9 mouse cellular contexts compared by ENCODE assay signal in genomic region chr7:35141519-35141918, GRCm38 (mm10). TPM values are rescaled to one million over a fixed set of nuclear protein-coding genes. Genes with fewer than 3 reads are reported as not detected.
DNase-seq lines count a peak whose midpoint lies in the region; ATAC-seq and TF ChIP-seq lines count a peak whose summit lies in the region.
"Had no signal": no experiment of that assay in that cellular context is flagged by ENCODE, and none has a peak within 500 bp of the region (broad histone marks: within the 10 kb centered on the region; RNA-seq: fewer than 3 reads in every experiment).

No protein-coding gene starts in this region.

- H3K4me2 ChIP-seq in intestine, embryonic 14.5 days (ENCODE audit: low read length): no peak overlapping the region
- H3K4me2 ChIP-seq in intestine, postnatal 0 days (replicated peaks; ENCODE audit: low read depth): no peak overlapping the region
- no peak overlapping the region for H3K4me2 ChIP-seq in kidney, postnatal 0 days (ENCODE audit: low read length)
- H3K4me2 ChIP-seq in stomach, postnatal 0 days (replicated peaks; ENCODE audit: low read depth): no peak overlapping the region

- DNase-seq in intestine, embryonic 14.5 days (ENCODE audit: low spot score): peak; percentile 74
- peak; percentile 38 for DNase-seq in ovary, postnatal 36 days (ENCODE audit: low spot score)
- DNase-seq in ovary, postnatal 10 days (ENCODE audit: low spot score): no peak
- peak; percentile 42 for DNase-seq in kidney, postnatal 0 days (ENCODE audit: low spot score)
- DNase-seq in stomach, postnatal 0 days (ENCODE audit: low spot score): no peak
- DNase-seq in left cerebral cortex, adult 9 months (ENCODE audit: low spot score in 2 of 2): no peak
- DNase-seq: cerebellum, adult 9-11 months had no signal

- H3K27ac ChIP-seq in intestine, embryonic 14.5 days (ENCODE audit: low read depth): no peak overlapping the region
- H3K27ac ChIP-seq in intestine, postnatal 0 days (ENCODE audit: low read depth, low read length): no peak overlapping the region
- H3K27ac ChIP-seq in kidney, postnatal 0 days: peak overlapping the region; percentile 25; the same call in 1 of the 2 replicates
- no peak overlapping the region for H3K27ac ChIP-seq in stomach, postnatal 0 days (replicated peaks)

- no peak for TF ChIP-seq CTCF in intestine, postnatal 0 days (IDR thresholded peaks at IDR 0.05; ENCODE audit: low read depth)
- TF ChIP-seq CTCF in kidney, postnatal 0 days (IDR thresholded peaks at IDR 0.05; ENCODE audit: low read depth): no peak
- no peak for TF ChIP-seq CTCF in stomach, postnatal 0 days (IDR thresholded peaks at IDR 0.05; ENCODE audit: low read depth)

- no peak overlapping the region for H3K9ac ChIP-seq in intestine, embryonic 14.5 days (ENCODE audit: low read length)
- no peak overlapping the region for H3K9ac ChIP-seq in intestine, postnatal 0 days (ENCODE audit: low read depth, low read length)
- no peak overlapping the region for H3K9ac ChIP-seq in kidney, postnatal 0 days (ENCODE audit: low read depth, low read length)
- no peak overlapping the region for H3K9ac ChIP-seq in stomach, postnatal 0 days (ENCODE audit: low read length)

- H3K27me3 ChIP-seq in intestine, embryonic 14.5 days (replicated peaks; ENCODE audit: control insufficient read depth, insufficient read depth, low read length): no peaks in the 10 kb centered on the region
- no peaks in the 10 kb centered on the region for H3K27me3 ChIP-seq in intestine, postnatal 0 days (replicated peaks; ENCODE audit: control insufficient read depth, insufficient read depth, low read length)
- no peaks in the 10 kb centered on the region for H3K27me3 ChIP-seq in kidney, postnatal 0 days (ENCODE audit: insufficient read depth, low read length)
- no peaks in the 10 kb centered on the region for H3K27me3 ChIP-seq in stomach, postnatal 0 days (ENCODE audit: control insufficient read depth, insufficient read depth, low read length)
- H3K27me3 ChIP-seq: CH12.LX had no signal

- 0 out of 2 replicates have a peak, but pooled peaks cover 2% of the 10 kb centered on the region for H3K4me1 ChIP-seq in intestine, embryonic 14.5 days (replicated peaks; ENCODE audit: control insufficient read depth, insufficient read depth, low read length)
- H3K4me1 ChIP-seq in intestine, postnatal 0 days (replicated peaks; ENCODE audit: control insufficient read depth, insufficient read depth, low read length): no peaks in the 10 kb centered on the region
- H3K4me1 ChIP-seq in kidney, postnatal 0 days (replicated peaks; ENCODE audit: insufficient read depth, low read length): peaks cover 12% of the 10 kb centered on the region; the same call in 1 of the 2 replicates
- no peaks in the 10 kb centered on the region; the same call in 1 of the 2 replicates for H3K4me1 ChIP-seq in stomach, postnatal 0 days (replicated peaks; ENCODE audit: control insufficient read depth, insufficient read depth)

- 40% methylated on average over 5 of the region's 5 CpGs for WGBS in intestine, embryonic 14.5 days
- 42% methylated on average over 5 of the region's 5 CpGs for WGBS in intestine, postnatal 0 days
- 53% methylated on average over 5 of the region's 5 CpGs for WGBS in kidney, postnatal 0 days
- WGBS in stomach, postnatal 0 days: 37% methylated on average over 5 of the region's 5 CpGs

- ATAC-seq in intestine, embryonic 14.5 days (replicated peaks; ENCODE audit: low FRiP score, low TSS enrichment, low read depth): no peak
- ATAC-seq in intestine, postnatal 0 days: no peak
- no peak for ATAC-seq in kidney, postnatal 0 days (replicated peaks; ENCODE audit: low FRiP score, low read depth)
- ATAC-seq in stomach, postnatal 0 days (ENCODE audit: low FRiP score, low TSS enrichment): no peak

- no peaks in the 10 kb centered on the region for H3K36me3 ChIP-seq in intestine, embryonic 14.5 days (ENCODE audit: control insufficient read depth, insufficient read depth, low read length)
- no peaks in the 10 kb centered on the region for H3K36me3 ChIP-seq in intestine, postnatal 0 days (ENCODE audit: control insufficient read depth, insufficient read depth)
- H3K36me3 ChIP-seq in kidney, postnatal 0 days (ENCODE audit: insufficient read depth, low read length): no peaks in the 10 kb centered on the region
- no peaks in the 10 kb centered on the region for H3K36me3 ChIP-seq in stomach, postnatal 0 days (ENCODE audit: control insufficient read depth, insufficient read depth, low read length)

- no peak for TF ChIP-seq EP300 in stomach, postnatal 0 days (optimal IDR thresholded peaks at IDR 0.05)

- H3K9me3 ChIP-seq in intestine, embryonic 14.5 days (ENCODE audit: control insufficient read depth, low read length): no peaks in the 10 kb centered on the region
- H3K9me3 ChIP-seq in intestine, postnatal 0 days (ENCODE audit: control insufficient read depth): no peaks in the 10 kb centered on the region
- no peaks in the 10 kb centered on the region for H3K9me3 ChIP-seq in kidney, postnatal 0 days (replicated peaks; ENCODE audit: low read length)
- H3K9me3 ChIP-seq in stomach, postnatal 0 days (ENCODE audit: control insufficient read depth, low read length): no peaks in the 10 kb centered on the region

- no peak overlapping the region for H3K4me3 ChIP-seq in intestine, embryonic 14.5 days (ENCODE audit: low read depth, low read length)
- no peak overlapping the region for H3K4me3 ChIP-seq in intestine, postnatal 0 days (ENCODE audit: low read depth, low read length)
- H3K4me3 ChIP-seq in kidney, postnatal 0 days (replicated peaks; ENCODE audit: low read depth, low read length): no peak overlapping the region
- H3K4me3 ChIP-seq in stomach, postnatal 0 days (ENCODE audit: low read depth, low read length): no peak overlapping the region

RNA-seq across cellular contexts. Expression of gene Cebpa, which starts 22.4 kb away (rescaled TPM):
- polyA plus RNA-seq in intestine, embryonic 14.5 days (2014; fragmentation: Nextera tagmentation; extraction: Ambion mirVana): 7.6 and 8.3 TPM in 2 replicates
- polyA plus RNA-seq in intestine, postnatal 0 days (2015; fragmentation: Nextera tagmentation; extraction: Ambion mirVana): 25.1 and 28.0 TPM in 2 replicates
- 1.9 and 2.3 TPM in 2 replicates for polyA plus RNA-seq in kidney, postnatal 0 days (2015; fragmentation: Nextera tagmentation; extraction: Ambion mirVana)
- polyA plus RNA-seq in stomach, postnatal 0 days (2015; fragmentation: Nextera tagmentation; extraction: Ambion mirVana): 8.8 and 11.3 TPM in 2 replicates

RNA-seq across cellular contexts. Expression of gene Slc7a10, which starts 44.7 kb away (rescaled TPM):
- polyA plus RNA-seq in intestine, embryonic 14.5 days (2014; fragmentation: Nextera tagmentation; extraction: Ambion mirVana): 0.70 and 0.81 TPM in 2 replicates
- 0.34 and 0.42 TPM in 2 replicates for polyA plus RNA-seq in intestine, postnatal 0 days (2015; fragmentation: Nextera tagmentation; extraction: Ambion mirVana)
- polyA plus RNA-seq in kidney, postnatal 0 days (2015; fragmentation: Nextera tagmentation; extraction: Ambion mirVana): 0.26 and 0.28 TPM in 2 replicates
- 0.82 and 0.98 TPM in 2 replicates for polyA plus RNA-seq in stomach, postnatal 0 days (2015; fragmentation: Nextera tagmentation; extraction: Ambion mirVana)

Comparison
In these comparisons a context has a peak if more than half of its experiments do, and no peak if none do; other contexts are left out.
1. DNase-seq: peak in intestine, embryonic 14.5 days (single experiment), ovary, postnatal 36 days (single experiment) and kidney, postnatal 0 days (single experiment); none in ovary, postnatal 10 days (single experiment), stomach, postnatal 0 days (single experiment) and left cerebral cortex, adult 9 months (0 of 2).